Mouse (Mus musculus) adipocyte (in vitro differentiated cells): ENCODE measurements around the gene Wdr44.

Experiments
- DNase-seq: peaks from one replicate; pipeline ENCODE4 v3.0.0-alpha.2; 2016; ENCODE audit warnings: low spot score

The Wdr44 gene

DNA sequence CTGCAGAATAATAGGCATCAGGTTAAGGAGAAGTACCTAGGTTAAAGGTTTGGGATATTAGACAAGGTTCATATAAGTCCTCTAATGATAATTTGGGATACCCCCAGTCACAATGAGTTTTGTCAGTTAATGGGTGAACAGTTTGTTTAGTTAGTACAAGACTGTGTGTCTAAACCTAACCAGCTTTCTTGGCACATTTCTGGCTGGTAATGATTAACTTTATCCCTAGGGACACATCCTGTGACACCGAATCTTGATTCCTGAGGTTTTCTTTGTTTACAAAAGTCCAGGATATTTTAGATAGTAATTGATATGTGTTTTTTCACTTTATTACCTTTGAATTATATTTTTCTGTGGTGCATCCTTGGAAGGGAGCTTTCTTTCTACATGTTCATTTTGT is 148.1 kb downstream of the Wdr44 start:
- DNase-seq: no peak
